Mouse (Mus musculus): ENCODE data around the gene Neurod1.

- TF ChIP-seq POLR2A (IDR thresholded peaks at IDR 0.05; ENCODE audit: insufficient read depth, low read length) (no peak), CTCF (IDR thresholded peaks at IDR 0.05; ENCODE audit: low read depth, low read length) (no peak)
Observed at GRCm38 (mm10) chr2:79443401-79443800, 13.2 kb downstream of the Neurod1 start.

Measured in ES-Bruce4 (cell line).